Mouse (Mus musculus) retina, postnatal 1 day (tissue): ENCODE data around the gene Dnajc30.
A peak's percentile ranks its signal among the peaks of the same experiment; 100 is the strongest.
"Not testable (repeated sequence)": the region's sequence is repeated elsewhere in the genome, so short reads cannot be mapped to it uniquely, and the experiment has no call there.

Source experiments
- DNase-seq: peaks from one replicate; pipeline ENCODE4 v3.0.0-alpha.2; 2012

The Dnajc30 gene

DNA sequence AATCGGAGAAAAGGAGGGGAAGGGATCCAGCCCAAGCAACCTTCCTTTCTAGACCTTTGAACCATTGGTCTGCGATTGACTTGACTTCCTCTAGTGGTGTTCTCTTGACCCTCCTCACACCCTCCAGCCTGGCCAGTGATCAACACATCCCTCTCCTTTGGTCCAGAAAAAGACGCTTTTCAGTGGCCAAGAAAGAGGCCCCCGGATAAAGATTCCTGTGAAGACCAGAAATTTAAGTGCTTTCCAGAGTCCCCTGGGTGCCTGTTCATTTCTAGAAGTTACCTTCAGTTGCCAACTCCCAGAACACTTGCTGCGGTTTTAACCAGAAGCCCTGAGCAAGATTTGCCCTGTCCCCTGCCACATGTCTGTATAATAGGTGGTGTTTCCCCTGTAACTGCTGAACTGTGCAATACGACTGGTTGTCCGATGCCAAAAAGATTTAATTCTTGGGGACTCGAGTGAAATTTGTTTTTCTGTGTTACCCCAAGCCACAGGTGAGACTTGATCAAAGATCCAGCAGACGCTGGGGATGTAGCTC is 976 bp downstream of the Dnajc30 start, which contains the start of gene Bud23:
Gene Bud23 (minus strand): TSS at position 51 of the 538 bp plus-strand sequence.
- not testable (repeated sequence) for DNase-seq

DNA sequence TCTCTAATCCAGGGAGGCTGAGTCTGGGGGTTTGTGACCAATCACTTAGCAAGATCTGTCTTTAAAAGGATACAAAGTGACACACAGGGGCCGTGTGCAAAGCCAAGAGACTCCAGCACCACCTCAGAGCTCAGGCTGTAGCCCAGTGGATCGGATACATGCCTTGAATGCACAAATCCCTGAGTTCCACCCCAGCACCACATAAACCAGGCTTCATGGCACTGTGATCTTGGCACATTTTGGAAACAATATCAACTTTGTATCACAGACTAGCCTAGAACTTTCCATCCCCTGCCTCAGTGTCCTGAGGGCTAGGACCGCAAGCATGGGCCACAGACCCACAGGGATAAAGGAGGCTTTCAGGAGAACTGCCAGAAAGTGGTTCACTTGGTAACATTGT is 2.0 kb downstream of the Dnajc30 start:
- no peak for DNase-seq

DNA sequence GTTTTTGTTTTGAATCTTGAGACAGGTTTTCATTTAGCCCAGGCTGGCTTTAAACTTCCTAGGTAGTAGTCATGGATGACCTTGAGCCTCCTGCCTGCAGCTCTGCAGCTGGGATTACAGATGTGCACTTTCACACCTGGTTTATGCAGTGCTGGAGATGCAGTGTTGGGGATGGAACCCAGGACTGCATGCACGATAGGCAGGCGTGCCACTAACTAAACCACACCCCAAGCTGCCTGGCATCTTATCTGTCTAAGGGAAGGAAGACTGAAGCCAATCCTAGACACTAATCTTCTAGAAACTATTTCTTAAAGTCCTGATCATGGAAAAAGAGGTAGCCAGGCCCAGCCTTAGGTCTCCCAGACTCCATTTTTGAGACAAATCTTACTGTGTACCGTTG is 6.4 kb downstream of the Dnajc30 start:
- DNase-seq = no peak

DNA sequence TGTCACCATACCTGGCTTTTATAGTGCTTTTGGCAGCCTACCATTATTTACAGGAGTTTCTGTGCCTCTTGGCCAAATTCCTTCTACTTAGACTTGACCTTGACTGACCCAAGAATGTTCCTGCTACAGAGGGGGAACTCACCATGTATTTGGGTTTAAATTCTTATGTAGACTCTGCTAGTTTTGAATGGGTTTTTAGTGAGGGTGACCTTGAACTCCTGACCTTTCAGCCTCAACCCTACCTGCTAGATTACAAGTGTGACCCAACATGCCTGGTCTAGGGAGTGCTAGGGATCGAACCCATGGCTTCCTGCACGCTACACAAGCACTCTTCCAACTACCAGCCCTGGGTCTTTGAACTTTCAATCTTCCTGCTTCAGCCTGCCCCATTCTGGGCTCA is 8.1 kb downstream of the Dnajc30 start:
- DNase-seq = no peak

DNA sequence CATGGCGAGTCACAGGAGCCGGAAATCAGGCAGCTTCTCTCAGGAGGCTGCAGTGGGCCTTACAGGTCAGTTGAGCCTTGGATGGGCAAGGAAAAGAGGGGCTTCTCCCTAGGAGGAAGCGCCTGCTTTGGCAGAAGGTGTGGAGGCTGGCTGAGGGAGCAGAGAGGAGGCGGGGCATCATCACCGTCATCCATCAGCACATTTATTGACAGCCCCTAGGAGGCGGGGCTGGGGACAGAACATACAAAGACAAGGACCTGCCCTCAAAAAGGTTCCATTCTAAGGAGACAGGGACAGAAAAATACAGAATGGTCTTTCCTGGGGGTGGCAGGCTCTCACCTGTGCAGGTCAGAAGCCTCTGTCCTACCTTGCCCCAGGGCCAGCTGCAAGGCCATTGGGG is 8.7 kb downstream of the Dnajc30 start:
- no peak for DNase-seq

DNA sequence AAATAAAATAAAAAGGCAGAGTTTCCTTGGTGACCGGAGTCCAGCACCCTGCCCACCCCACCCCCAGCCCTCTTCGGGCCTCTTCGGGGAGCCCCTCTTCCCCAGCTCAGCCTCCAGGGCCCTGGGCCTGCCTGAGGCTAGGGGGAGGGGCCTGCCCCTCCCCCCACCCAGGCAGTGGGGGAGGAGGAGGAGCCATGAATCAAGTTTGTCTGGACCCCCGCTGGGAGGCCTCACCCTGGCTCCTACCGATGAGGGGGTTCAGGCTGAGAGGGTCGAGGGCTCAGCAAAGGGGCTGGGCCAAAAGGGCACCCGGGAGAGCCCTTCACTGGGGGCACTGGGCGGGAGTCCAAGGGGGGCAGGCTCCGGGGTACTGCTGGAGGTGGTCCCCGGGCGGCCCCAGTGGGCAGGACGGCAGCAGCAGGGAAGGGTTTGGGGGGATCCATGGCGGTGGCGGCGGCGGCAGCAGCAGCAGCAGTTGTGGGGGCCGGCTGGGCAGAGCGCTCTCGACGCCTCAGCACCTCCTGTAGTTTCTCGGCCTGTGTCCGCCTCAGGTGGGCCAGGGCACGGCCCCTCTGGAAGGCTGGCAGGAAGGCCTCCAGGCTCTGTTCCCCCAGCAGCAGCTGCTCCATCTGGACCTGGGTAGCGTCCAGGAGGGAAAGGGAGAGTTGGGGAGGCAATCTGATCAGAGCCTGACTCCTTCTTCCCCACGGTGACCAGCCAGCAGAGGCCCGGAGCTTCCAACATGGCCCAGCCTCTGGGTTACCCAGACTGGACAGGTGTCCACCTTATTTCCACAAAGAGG is 9.5 kb downstream of the Dnajc30 start:
- DNase-seq = peak; percentile 23

DNA sequence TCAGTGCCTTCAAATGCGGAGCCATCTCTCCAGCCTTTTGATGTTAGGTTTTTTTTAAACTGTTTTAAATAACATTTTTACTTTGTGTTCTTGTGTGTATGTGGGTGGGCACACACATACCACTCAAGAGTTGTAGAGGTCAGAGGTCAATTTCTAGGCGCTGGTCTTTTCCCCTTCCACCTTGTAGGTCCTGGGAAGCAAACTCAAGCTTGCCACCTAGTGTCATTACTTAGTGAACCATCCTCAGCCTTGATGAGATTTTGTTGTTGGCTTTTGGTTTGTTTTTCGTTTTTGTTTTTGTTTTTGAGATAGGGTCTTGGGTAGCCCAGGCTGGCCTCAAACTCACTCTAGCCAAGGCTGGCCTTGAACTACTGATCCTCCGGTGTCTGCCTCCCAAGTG is 11.7 kb downstream of the Dnajc30 start:
- no peak for DNase-seq

DNA sequence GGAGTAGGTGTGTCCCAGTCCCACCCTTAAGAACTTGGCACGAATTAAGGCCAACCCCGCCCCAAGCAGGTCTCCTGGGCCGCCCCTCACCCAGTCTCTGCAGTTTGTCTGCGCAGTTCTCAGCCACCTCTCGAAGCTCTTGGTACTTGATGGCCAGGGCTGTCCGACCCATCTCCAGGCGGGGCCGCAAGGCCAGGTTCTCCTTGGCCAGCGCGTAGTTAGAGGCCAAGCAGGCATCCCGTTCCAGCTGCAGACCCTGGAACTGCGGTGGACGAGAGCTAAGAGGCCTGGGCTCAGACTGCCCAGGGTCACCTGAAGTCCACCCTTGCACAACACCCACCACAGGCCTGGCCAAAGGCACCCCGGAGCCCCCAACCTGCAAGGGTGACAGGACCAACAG is 12.4 kb downstream of the Dnajc30 start:
- DNase-seq = no peak

DNA sequence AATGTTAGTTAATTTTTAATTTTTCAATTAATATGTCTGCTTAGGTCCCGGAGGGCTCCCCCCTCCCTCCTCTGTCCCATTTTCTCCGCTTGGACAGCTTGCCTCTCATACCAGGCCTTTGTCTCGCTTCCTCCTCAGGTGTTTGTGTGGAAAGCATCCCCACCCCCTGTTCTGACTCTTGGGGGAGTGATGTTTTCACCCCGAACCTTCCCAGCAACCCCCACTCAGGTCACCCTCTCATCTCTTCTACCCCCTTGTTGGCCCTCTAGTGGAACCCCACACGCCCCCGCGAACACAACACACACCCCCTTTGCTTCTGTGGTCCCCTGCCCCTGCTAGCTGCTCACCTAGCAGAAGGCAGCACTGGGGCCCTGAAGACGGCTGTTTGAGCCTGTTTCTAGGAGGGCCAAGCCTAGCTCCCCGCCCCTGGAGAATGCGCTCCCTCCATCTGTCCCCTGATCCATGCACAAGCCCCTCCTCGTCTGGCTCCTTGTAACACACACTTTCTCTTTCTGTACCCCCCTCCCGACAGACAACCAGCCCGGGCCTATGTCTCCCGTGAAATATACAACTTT is 13.0 kb downstream of the Dnajc30 start:
- DNase-seq = peak; percentile 63

DNA sequence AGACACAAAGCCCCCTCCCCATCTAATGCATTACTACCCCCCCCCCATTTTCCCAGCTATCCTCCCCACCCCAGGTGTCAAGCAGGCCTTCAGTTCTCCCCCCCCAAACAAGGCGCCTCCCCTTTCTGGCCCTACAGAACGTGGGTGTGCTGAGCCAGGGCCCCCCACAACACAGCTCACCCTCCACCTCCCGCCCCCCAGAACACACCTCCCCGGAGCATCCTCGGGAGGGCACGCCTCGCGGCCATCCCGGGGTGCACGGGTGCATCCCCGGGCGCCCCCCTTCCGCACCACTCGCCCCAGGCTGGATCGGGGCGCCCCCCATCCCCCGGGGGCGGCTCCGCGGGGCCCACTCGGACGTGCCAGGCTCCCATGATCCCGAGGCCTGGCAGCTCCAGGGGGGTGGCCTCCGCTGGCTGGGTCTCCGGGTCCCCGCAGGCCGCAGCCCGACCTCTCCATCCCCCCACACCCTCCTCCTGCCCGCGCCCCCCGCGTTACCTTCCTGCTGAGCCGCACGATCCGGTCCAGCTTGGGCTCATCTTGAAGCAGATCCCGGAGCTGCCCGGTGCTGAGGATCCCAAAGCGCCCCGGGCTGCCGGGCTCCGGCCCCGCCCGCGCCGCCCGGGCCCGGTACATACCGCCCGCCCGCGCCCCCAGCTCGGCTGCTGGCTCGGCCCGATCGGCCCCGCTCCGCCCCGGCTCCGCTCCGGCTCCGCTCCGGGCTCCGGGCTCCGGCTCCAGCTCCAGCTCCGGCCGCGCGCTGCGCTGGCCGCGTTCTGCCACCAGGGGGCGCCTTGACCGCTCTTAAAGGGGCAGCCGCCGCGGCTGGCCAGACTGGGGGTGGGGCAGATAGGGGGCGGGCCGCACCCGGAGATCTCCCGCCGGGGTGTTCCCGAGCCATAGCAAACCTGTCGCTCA is 13.8 kb downstream of the Dnajc30 start, which contains the start of gene Vps37d:
Gene Vps37d (minus strand): TSS at position 703 of the 918 bp plus-strand sequence.
- DNase-seq = peak; percentile 93

DNA sequence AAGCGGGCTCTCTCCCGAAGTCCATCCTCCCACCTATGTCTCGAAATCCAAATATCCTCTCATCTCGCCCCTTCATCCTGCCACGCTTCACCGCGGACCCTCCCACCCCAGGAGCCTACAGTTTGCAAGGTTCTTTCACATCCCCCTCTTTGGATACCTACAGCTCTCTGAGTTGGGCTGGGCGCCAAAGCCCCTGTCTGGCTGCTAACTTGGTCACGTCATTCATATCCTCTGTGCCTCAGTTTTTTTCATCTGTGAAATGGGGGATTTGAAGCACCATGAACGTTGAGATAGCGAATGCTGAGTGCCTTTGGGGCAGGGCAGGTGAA is 14.4 kb downstream of the Dnajc30 start:
- no peak for DNase-seq

DNA sequence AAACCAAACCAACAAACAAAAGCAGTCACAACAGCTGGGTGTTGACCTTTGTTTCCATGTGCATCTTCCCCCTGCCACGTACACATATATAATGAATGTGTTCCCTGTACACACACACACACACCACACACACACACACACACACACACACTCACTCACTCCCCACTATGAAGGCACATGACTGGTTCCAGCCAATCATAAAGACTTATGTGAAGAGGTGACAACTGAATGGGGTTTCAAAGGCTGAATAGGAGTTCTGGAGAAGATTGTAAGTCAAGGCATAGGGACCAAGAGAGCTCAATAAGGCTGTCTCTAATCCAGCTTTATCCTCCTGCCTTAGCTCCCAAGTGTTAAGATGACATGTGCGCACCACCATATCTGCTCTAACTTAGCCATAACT is 15.6 kb downstream of the Dnajc30 start:
- DNase-seq = no peak

DNA sequence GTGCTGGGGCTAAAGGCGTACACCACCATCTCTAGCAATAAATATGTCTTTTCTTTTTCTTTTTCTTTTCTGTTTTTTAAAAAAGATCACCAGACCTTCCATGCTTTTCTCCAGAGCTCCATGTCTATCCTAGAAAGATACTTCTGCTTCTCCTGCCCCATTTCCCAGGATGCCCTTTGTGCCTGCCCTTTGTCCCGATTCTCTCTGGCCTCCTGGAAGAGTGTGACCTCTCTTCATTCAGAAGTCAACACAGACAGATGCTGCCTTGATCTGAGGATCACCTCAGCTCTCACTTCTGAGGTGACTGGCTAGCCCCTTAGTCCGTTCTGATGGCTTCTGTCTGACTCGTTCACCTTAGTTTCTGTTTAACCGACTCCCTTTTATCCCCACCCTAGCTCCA is 16.5 kb downstream of the Dnajc30 start:
- DNase-seq = no peak

DNA sequence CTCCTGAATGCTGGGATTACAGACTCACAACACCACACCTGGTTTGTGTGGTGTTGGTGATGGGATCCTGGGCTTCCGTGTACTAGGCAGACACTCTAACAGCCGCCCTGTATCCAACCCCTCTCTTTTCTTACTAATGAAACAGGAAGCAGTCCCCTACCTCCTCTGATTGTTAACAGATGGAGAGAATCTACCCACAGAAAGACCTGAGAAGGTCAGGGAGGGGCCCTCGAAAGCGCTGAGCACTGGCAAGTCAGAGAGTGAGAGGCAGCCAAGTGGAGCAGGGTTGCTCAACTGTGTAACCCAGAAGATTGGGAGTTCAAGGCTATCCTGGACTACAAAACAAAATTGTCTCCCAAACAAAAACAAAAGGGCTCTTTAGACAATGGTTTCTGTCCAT is 22.9 kb downstream of the Dnajc30 start:
- no peak for DNase-seq

DNA sequence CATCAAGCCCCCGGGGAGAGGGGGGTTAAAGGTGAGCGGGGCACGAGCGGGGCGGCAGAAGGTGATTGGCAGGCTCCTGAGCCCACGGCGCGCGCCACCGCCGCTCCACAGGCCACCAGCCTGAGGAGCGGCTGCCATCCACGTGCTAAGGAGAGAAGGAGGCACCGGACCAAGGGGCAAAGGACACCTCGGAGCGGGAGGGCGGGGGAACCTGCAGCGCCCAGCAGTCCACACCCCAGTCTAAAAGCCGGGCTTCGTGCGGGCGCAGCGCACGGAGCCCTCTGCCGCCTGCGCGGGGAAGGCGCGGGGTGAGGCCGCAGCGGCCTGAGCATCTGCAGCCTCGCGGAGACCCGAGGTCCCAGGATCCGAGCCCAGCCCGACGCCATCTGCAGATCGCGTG is 25.7 kb downstream of the Dnajc30 start, which contains the start of gene Mlxipl:
Gene Mlxipl (plus strand): TSS at position 238 of the 400 bp plus-strand sequence.
- peak; percentile 23 for DNase-seq

DNA sequence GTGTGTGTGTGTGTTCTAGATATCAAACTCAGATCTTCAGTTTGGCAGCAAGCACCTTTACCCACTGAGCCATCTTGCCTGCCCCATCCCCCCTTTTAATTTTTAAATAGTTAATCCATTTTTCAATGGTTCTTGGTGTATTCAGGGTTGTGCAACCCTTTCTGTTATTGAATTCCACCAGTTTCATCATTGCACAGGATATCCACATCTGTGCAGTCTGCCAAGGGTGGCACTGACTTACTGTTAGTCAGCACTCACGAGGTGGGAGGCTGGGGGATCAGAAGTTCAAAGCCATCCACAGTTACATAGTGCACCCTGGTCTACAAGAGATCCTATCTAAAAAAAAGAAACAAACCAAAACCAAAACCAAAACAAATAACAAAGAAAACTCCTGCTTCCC is 37.0 kb downstream of the Dnajc30 start:
- DNase-seq = no peak

DNA sequence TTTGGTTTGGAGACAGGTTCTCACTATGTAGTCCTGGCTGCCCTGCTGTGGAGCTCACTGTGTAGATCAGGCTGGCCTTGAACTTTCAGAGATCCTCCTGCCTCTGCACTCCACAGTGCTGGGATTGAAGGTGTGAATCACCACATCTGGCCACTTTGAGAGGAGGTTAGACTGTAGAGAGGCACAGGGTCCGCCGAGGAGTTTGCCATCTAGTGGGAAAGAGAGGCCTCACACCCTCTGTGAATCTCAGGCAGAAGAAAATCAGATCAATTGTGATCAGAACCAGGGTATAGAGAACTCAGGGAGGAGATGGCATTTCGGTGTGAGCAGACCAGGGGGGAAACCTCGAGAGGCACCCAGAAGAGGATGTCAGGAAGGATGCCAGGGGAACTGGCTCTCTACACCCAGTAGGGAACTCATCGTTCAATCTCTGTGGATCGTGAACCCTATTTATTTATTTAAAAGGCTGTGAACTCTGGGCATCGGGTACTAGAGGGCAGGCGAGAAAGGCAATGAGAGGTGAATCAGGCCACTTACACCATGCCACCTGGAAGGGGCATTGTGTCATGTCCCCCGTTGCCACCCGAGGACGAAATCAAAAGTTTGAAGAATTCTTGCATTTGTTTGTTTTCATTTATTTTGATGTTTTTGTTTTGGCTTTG is 40.1 kb downstream of the Dnajc30 start:
- peak; percentile 41 for DNase-seq

DNA sequence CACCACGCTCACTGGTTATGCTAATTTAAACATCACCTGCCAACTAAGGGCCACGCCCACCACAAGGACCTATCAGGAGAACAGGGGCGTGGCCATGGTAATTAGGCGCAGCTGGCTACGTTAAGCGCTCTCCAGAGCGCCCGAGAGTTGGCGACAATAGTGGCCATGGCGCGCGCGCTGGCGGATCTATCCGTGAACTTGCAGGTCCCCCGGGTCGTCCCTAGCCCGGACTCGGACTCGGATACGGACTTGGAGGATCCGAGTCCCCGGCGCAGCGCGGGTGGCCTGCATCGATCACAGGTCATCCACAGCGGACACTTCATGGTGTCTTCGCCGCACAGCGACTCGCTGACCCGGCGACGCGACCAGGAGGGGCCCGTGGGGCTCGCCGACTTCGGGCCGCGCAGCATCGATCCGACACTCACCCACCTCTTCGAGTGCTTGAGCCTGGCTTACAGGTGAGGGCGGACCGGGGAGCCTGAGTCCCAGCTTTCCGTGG is 42.8 kb downstream of the Dnajc30 start:
- DNase-seq = peak; percentile 92

DNA sequence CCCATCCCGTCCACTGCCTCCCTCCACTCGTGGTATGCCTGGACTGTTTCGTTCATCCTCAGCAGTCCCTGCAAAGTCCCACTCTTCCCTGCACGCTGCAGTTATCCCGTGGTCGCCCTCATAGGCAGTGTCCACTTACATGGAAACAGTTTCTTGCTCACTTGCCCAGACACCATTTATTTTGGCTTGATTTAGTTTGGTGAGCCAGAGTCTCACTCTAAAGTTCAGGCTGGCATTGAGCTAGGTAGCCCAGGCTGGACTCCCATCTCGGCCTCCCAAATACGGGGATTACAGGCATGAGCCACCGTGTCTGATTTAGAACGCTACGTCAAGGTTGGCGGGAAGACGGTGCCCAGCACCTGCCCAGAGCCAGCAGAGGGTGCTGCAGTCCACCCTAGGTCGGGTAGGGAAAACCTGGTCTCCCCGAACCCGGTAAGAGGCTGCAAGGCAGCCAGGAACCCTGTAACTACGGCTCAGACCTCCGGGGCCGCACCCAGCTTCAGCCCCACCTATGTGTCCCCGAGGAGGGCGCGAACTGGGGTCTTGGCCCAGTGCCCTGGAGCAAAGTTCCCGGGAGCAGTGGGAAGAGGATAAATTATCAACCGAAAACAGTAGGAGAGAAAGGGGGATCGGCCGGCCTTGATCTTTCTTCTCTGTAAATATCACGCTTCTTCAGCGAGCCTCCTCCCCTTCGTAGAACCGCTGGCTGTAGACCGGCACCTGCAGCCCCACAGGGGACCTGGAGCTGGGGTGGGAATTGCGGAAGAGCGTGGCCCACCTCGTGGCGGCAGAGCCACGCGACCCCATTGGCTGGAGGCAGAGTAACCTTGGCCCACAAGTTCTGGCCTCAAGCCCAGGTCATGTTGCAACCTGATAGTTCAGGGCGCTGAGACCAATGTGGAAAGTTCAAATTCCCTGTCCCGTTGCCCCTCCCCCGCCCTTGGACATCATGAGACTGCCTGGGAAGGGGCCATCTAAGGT is 43.8 kb downstream of the Dnajc30 start:
- peak; percentile 63 for DNase-seq

DNA sequence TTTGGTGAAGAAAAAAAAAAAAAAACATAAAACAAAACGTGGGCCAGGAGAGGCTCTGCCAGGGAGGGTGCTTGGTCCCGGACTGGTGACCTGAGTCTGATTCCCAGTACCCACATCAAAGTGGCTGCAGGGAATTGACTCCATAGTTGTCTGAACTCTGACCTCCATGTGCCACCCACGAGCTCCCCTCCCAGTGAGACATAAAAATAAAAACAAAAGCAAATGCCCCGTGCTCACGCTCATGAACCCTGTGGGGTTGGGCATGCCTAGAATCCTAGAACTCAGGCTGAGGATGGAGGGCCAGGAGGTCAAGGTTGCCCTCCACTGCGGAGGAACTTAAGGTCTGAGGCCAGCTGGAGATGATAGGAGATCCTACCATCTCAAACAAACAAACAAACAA is 45.0 kb downstream of the Dnajc30 start:
- DNase-seq = no peak

DNA sequence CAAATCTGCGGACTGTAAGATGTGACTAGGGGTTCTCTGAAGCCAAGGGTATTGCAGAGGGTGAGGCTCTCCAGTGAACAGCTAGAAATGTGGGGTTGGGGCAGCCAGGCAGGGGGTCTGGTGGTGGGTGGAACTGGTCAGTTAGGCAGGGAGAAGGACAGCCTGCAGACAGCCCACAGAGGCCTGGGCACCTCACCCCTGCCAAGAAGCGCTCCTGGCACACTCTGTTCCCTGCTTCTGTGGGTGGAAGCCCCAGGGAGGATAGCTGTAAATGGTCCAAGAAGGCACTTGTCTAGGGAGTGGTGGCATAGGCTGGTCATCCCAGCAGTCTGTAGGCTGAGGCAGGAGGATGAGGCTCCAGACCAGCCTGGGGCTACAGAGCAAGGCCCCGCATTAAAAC is 45.4 kb downstream of the Dnajc30 start:
- no peak for DNase-seq
